Mouse (Mus musculus) megakaryocyte progenitor cell, adult 5-6 weeks (primary cell): ENCODE results near the gene Amz1. TPM values are rescaled to one million over a fixed set of nuclear protein-coding genes. Genes with fewer than 3 reads are reported as not detected.

Experiments used
- ATAC-seq: replicated peaks from 2 replicates; pipeline ENCODE4 v1.8.0; 2016; ENCODE audit warnings: mild to moderate bottlenecking, moderate TSS enrichment, inconsistent platforms; ENCODE audit not compliant: poor library complexity
- total RNA-seq, 2 experiments: library from RNA; stranded (forward) in 1 of 2; stranded (reverse) in 1 of 2; fragments of 157-497, 149-512 nt in 1 of 2; fragments of 200-1000 nt in 1 of 2; gene quantifications; 2 replicates each; pipeline versions ENCODE4 v1.2.3 to v1.2.4; 2015 to 2017

The Amz1 gene
- total RNA-seq (2015) (0.20 and 0.30 TPM in 2 replicates), total RNA-seq (2017) (0.41 and 1.9 TPM in 2 replicates)

- no peak for ATAC-seq
Measured at GRCm38 (mm10) chr5:140723822-140724221, at the start of gene Amz1. TSS of gene Amz1 (plus strand) at chr5:140724127.

- no peak for ATAC-seq
Measured at GRCm38 (mm10) chr5:140675079-140675478, 48.8 kb upstream of the Amz1 start.

- ATAC-seq, result no peak
Measured at GRCm38 (mm10) chr5:140675640-140676039, 48.3 kb upstream of the Amz1 start.

GRCm38 (mm10) chr5:140677137-140677536 lies 46.8 kb upstream of the Amz1 start:
- ATAC-seq, result no peak

- no peak for ATAC-seq
Measured at GRCm38 (mm10) chr5:140680051-140680450, 43.9 kb upstream of the Amz1 start.

GRCm38 (mm10) chr5:140680950-140681349 lies 43.0 kb upstream of the Amz1 start:
- no peak for ATAC-seq

- peak; percentile 63 for ATAC-seq
Measured at GRCm38 (mm10) chr5:140682113-140682512, 41.8 kb upstream of the Amz1 start.

GRCm38 (mm10) chr5:140684343-140685148 lies 39.4 kb upstream of the Amz1 start:
- ATAC-seq, result peak; percentile 72

- ATAC-seq, result no peak
Measured at GRCm38 (mm10) chr5:140688434-140688833, 35.5 kb upstream of the Amz1 start.

GRCm38 (mm10) chr5:140695987-140696386 lies 27.9 kb upstream of the Amz1 start:
- ATAC-seq, result no peak

GRCm38 (mm10) chr5:140699776-140700175 lies 24.2 kb upstream of the Amz1 start:
- ATAC-seq, result no peak

- ATAC-seq, result peak; percentile 15
Measured at GRCm38 (mm10) chr5:140701661-140702060, 22.3 kb upstream of the Amz1 start.

GRCm38 (mm10) chr5:140702103-140702513 lies 21.8 kb upstream of the Amz1 start, which contains the start of gene Iqce:
TSS of gene Iqce (minus strand) at chr5:140702378.
- peak; percentile 61 for ATAC-seq

- ATAC-seq, result no peak
Measured at GRCm38 (mm10) chr5:140702618-140703175, 21.2 kb upstream of the Amz1 start.

GRCm38 (mm10) chr5:140703480-140704377 lies 20.2 kb upstream of the Amz1 start:
- no peak for ATAC-seq

- peak; percentile 79 for ATAC-seq
Measured at GRCm38 (mm10) chr5:140704378-140705251, 19.3 kb upstream of the Amz1 start, which contains the start of gene Brat1. TSS of gene Brat1 (plus strand) at chr5:140705011.

- no peak for ATAC-seq
Measured at GRCm38 (mm10) chr5:140705501-140706171, 18.3 kb upstream of the Amz1 start.

GRCm38 (mm10) chr5:140710315-140710714 lies 13.6 kb upstream of the Amz1 start:
- ATAC-seq, result no peak

- ATAC-seq, result no peak
Measured at GRCm38 (mm10) chr5:140711040-140711439, 12.9 kb upstream of the Amz1 start.

GRCm38 (mm10) chr5:140720773-140721172 lies 3.2 kb upstream of the Amz1 start:
- ATAC-seq, result peak; percentile 53
